18 mouse cellular contexts compared by ENCODE assay signal in genomic region chr13:109175852-109176621, GRCm38 (mm10).
A peak's percentile ranks its signal among the peaks of the same experiment; 100 is the strongest.
DNase-seq lines count a peak whose midpoint lies in the region; ATAC-seq and TF ChIP-seq lines count a peak whose summit lies in the region.
"Had no signal": no experiment of that assay in that cellular context is flagged by ENCODE, and none has a peak within 500 bp of the region (broad histone marks: within the 10 kb centered on the region; RNA-seq: fewer than 3 reads in every experiment).

No protein-coding gene starts in this region.

- no peak overlapping the region for H3K9ac ChIP-seq in hindbrain, postnatal 0 days (replicated peaks; ENCODE audit: low read length)
- no peak overlapping the region for H3K9ac ChIP-seq in hindbrain, embryonic 13.5 days
- H3K9ac ChIP-seq: heart, embryonic 13.5 days; limb, embryonic 13.5 days; liver, embryonic 13.5 days; lung, embryonic 14.5 days had no signal

- ATAC-seq in hindbrain, postnatal 0 days, result 0 out of 2 replicates have a peak, but pooled peaks have one; percentile 32
- no peak for ATAC-seq in hindbrain, embryonic 13.5 days (ENCODE audit: low FRiP score)
- peak; percentile 93 for ATAC-seq in cerebellum, adult (ENCODE audit: insufficient number of reproducible peaks, low FRiP score, low TSS enrichment)
- ATAC-seq in erythroblast, adult 5-6 weeks (replicated peaks; ENCODE audit: low FRiP score, poor library complexity, severe bottlenecking), result no peak

- no peak overlapping the region for H3K4me3 ChIP-seq in hindbrain, postnatal 0 days (ENCODE audit: low read length)
- no peak overlapping the region for H3K4me3 ChIP-seq in hindbrain, embryonic 13.5 days
- H3K4me3 ChIP-seq: heart, embryonic 13.5 days; limb, embryonic 13.5 days; liver, embryonic 13.5 days had no signal

- no peaks in the 10 kb centered on the region for H3K36me3 ChIP-seq in hindbrain, postnatal 0 days (ENCODE audit: insufficient read depth, low read length)
- no peaks in the 10 kb centered on the region for H3K36me3 ChIP-seq in hindbrain, embryonic 13.5 days
- H3K36me3 ChIP-seq: heart, embryonic 13.5 days; limb, embryonic 13.5 days; liver, embryonic 13.5 days had no signal

- no peaks in the 10 kb centered on the region for H3K27me3 ChIP-seq in hindbrain, postnatal 0 days (ENCODE audit: insufficient read depth, low read length)
- no peaks in the 10 kb centered on the region for H3K27me3 ChIP-seq in hindbrain, embryonic 13.5 days
- H3K27me3 ChIP-seq: heart, embryonic 13.5 days; limb, embryonic 13.5 days; liver, embryonic 13.5 days had no signal

- WGBS in hindbrain, postnatal 0 days, result 68% methylated on average over 11 of the region's 11 CpGs
- 79% methylated on average over 11 of the region's 11 CpGs for WGBS in hindbrain, embryonic 13.5 days

- no peak for TF ChIP-seq CTCF in hindbrain, postnatal 0 days (IDR thresholded peaks at IDR 0.05; ENCODE audit: low read depth)

- no peaks in the 10 kb centered on the region for H3K9me3 ChIP-seq in hindbrain, postnatal 0 days (ENCODE audit: low read length)
- no peaks in the 10 kb centered on the region for H3K9me3 ChIP-seq in hindbrain, embryonic 13.5 days
- H3K9me3 ChIP-seq: heart, embryonic 13.5 days; limb, embryonic 13.5 days; liver, embryonic 13.5 days had no signal

- no peaks in the 10 kb centered on the region for H3K4me1 ChIP-seq in hindbrain, postnatal 0 days (ENCODE audit: insufficient read depth, low read length)
- H3K4me1 ChIP-seq in hindbrain, embryonic 13.5 days (replicated peaks), result no peaks in the 10 kb centered on the region
- H3K4me1 ChIP-seq: limb, embryonic 13.5 days; liver, embryonic 13.5 days had no signal

- peak; percentile 27 for DNase-seq in hindbrain, postnatal 0 days (ENCODE audit: low spot score)
- peak; percentile 97 for DNase-seq in brain, adult 2 months (ENCODE audit: low read depth, low spot score)
- peak; percentile 95 for DNase-seq in cerebellum, adult 9-11 months
- no peak for DNase-seq in lung, postnatal 4 days
- no peak for DNase-seq in urinary bladder, postnatal 36 days (ENCODE audit: low spot score in 2 of 2)
- DNase-seq: embryo, embryonic 11 days; heart, adult 18-20 months; kidney, adult 11 months; kidney, postnatal 10 days; liver, embryonic 13.5 days; lung, embryonic 14.5 days; lung, postnatal 36 days; thymus, postnatal 25 days had no signal

- H3K4me2 ChIP-seq in hindbrain, postnatal 0 days (ENCODE audit: low read depth, low read length), result no peak overlapping the region
- H3K4me2 ChIP-seq in hindbrain, embryonic 13.5 days, result no peak overlapping the region
- H3K4me2 ChIP-seq: heart, embryonic 13.5 days; limb, embryonic 13.5 days; liver, embryonic 13.5 days; lung, embryonic 14.5 days had no signal

- no peak overlapping the region for H3K27ac ChIP-seq in hindbrain, postnatal 0 days
- no peak overlapping the region for H3K27ac ChIP-seq in hindbrain, embryonic 13.5 days
- H3K27ac ChIP-seq: heart, embryonic 13.5 days; limb, embryonic 13.5 days; liver, embryonic 13.5 days had no signal

Comparison
In these comparisons a context has a peak if more than half of its experiments do, and no peak if none do; other contexts are left out.
1. ATAC-seq: peak in hindbrain, postnatal 0 days (single experiment) and cerebellum, adult (single experiment); none in hindbrain, embryonic 13.5 days (single experiment) and erythroblast, adult 5-6 weeks (single experiment).
2. DNase-seq: peak in hindbrain, postnatal 0 days (single experiment), brain, adult 2 months (single experiment) and cerebellum, adult 9-11 months (single experiment); none in lung, postnatal 4 days (0 of 2) and urinary bladder, postnatal 36 days (0 of 2).